Mouse (Mus musculus): ENCODE measurements around the gene Nrxn3.

- peak; percentile 75 for TF ChIP-seq CTCF (IDR thresholded peaks at IDR 0.05; ENCODE audit: low read depth)
- TF ChIP-seq EP300 (IDR thresholded peaks at IDR 0.05; ENCODE audit: low read depth), result no peak
Observed at GRCm38 (mm10) chr12:88992141-88992540, 269.5 kb downstream of the Nrxn3 start.

Measured in liver, postnatal 0 days (tissue).